ENCODE assay signal across 24 mouse cellular contexts in genomic region chr2:105038879-105039278, GRCm38 (mm10). TPM values are rescaled to one million over a fixed set of nuclear protein-coding genes. Genes with fewer than 3 reads are reported as not detected.
DNase-seq lines count a peak whose midpoint lies in the region; ATAC-seq and TF ChIP-seq lines count a peak whose summit lies in the region.
"Had no signal": no experiment of that assay in that cellular context is flagged by ENCODE, and none has a peak within 500 bp of the region (broad histone marks: within the 10 kb centered on the region; RNA-seq: fewer than 3 reads in every experiment).

No protein-coding gene starts in this region.

- no peaks in the 10 kb centered on the region for H3K4me1 ChIP-seq in heart, embryonic 11.5 days (ENCODE audit: control insufficient read depth, insufficient read depth, low read length)
- peaks cover 13% of the 10 kb centered on the region; the same call in 1 of the 2 replicates for H3K4me1 ChIP-seq in G1E (ENCODE audit: insufficient read depth, low read depth, low read length)
- no peaks in the 10 kb centered on the region for H3K4me1 ChIP-seq in liver, postnatal 0 days (ENCODE audit: insufficient read depth)
- H3K4me1 ChIP-seq: embryonic facial prominence, embryonic 12.5 days; forebrain, embryonic 15.5 days; hindbrain, embryonic 15.5 days had no signal

- no peak for ATAC-seq in heart, embryonic 11.5 days (replicated peaks; ENCODE audit: insufficient number of reproducible peaks, low FRiP score, low TSS enrichment)
- ATAC-seq in G1E (ENCODE audit: extremely low read depth, insufficient number of reproducible peaks, low FRiP score, poor library complexity, severe bottlenecking) = peak; percentile 58
- peak; percentile 91 for ATAC-seq in erythroblast, adult 5-6 weeks (replicated peaks; ENCODE audit: low FRiP score, poor library complexity, severe bottlenecking)
- ATAC-seq in liver, postnatal 0 days = no peak
- ATAC-seq: forebrain, embryonic 15.5 days had no signal

- no peaks in the 10 kb centered on the region for H3K9me3 ChIP-seq in heart, embryonic 11.5 days (replicated peaks; ENCODE audit: control insufficient read depth, low read length)
- no peaks in the 10 kb centered on the region for H3K9me3 ChIP-seq in G1E (replicated peaks)
- no peaks in the 10 kb centered on the region for H3K9me3 ChIP-seq in liver, postnatal 0 days (ENCODE audit: low read length)
- H3K9me3 ChIP-seq: embryonic facial prominence, embryonic 12.5 days; forebrain, embryonic 15.5 days; heart, embryonic 12.5 days; hindbrain, embryonic 15.5 days had no signal

- no peaks in the 10 kb centered on the region for H3K36me3 ChIP-seq in heart, embryonic 11.5 days (ENCODE audit: control insufficient read depth, insufficient read depth, low read length)
- H3K36me3 ChIP-seq in G1E (replicated peaks) = no peaks in the 10 kb centered on the region
- no peaks in the 10 kb centered on the region for H3K36me3 ChIP-seq in liver, postnatal 0 days (replicated peaks; ENCODE audit: insufficient read depth, low read length)
- H3K36me3 ChIP-seq: embryonic facial prominence, embryonic 12.5 days; forebrain, embryonic 15.5 days; heart, embryonic 12.5 days; hindbrain, embryonic 15.5 days had no signal

- 85% methylated on average over 5 of the region's 5 CpGs for WGBS in heart, embryonic 11.5 days (ENCODE audit: insufficient replicate concordance)
- 80% methylated on average over 5 of the region's 5 CpGs for WGBS in liver, postnatal 0 days (ENCODE audit: insufficient replicate concordance)

- H3K4me2 ChIP-seq in heart, embryonic 11.5 days = no peak overlapping the region
- H3K4me2 ChIP-seq in liver, postnatal 0 days (ENCODE audit: low read depth, low read length) = no peak overlapping the region
- H3K4me2 ChIP-seq: embryonic facial prominence, embryonic 12.5 days; forebrain, embryonic 15.5 days; heart, embryonic 12.5 days; hindbrain, embryonic 15.5 days had no signal

- TF ChIP-seq EP300 in liver, postnatal 0 days (IDR thresholded peaks at IDR 0.05; ENCODE audit: low read depth) = peak; percentile 58; the same call in 1 of the 2 replicates

- H3K27me3 ChIP-seq in heart, embryonic 11.5 days (ENCODE audit: control insufficient read depth, insufficient read depth, low read length) = no peaks in the 10 kb centered on the region
- H3K27me3 ChIP-seq in G1E (ENCODE audit: insufficient read depth, low read length) = peaks cover 10% of the 10 kb centered on the region
- H3K27me3 ChIP-seq in liver, postnatal 0 days (ENCODE audit: insufficient read depth, low read length) = no peaks in the 10 kb centered on the region
- H3K27me3 ChIP-seq: embryonic facial prominence, embryonic 12.5 days; forebrain, embryonic 15.5 days; heart, embryonic 12.5 days; hindbrain, embryonic 15.5 days had no signal

- no peak for TF ChIP-seq CTCF in G1E (IDR thresholded peaks at IDR 0.05; ENCODE audit: low read depth, low read length)
- TF ChIP-seq CTCF in liver, postnatal 0 days (IDR thresholded peaks at IDR 0.05; ENCODE audit: low read depth) = no peak

- DNase-seq in heart, adult 11 months = peak; percentile 74
- no peak for DNase-seq in G1E (ENCODE audit: low spot score)
- DNase-seq in liver, postnatal 0 days = no peak
- no peak for DNase-seq in ovary, postnatal 14 days (ENCODE audit: low spot score)
- no peak for DNase-seq in right cerebral cortex, adult 2 months (ENCODE audit: low spot score in 2 of 2)
- DNase-seq in ovary, postnatal 10 days (ENCODE audit: low spot score) = no peak
- DNase-seq: adrenal gland, postnatal 10 days; cerebellum, adult 11-12 months; cerebellum, adult 9-10 months; cerebellum, postnatal 25 days; gastrocnemius, postnatal 36 days; heart, adult 18-20 months; heart, postnatal 36 days had no signal

- no peak overlapping the region for H3K9ac ChIP-seq in heart, embryonic 11.5 days (ENCODE audit: low read depth, low read length)
- no peak overlapping the region for H3K9ac ChIP-seq in liver, postnatal 0 days (replicated peaks)
- H3K9ac ChIP-seq: embryonic facial prominence, embryonic 12.5 days; forebrain, embryonic 15.5 days; heart, embryonic 12.5 days; hindbrain, embryonic 15.5 days had no signal

- no peak overlapping the region for H3K27ac ChIP-seq in heart, embryonic 11.5 days (ENCODE audit: low read depth, low read length)
- no peak overlapping the region for H3K27ac ChIP-seq in liver, postnatal 0 days (ENCODE audit: low read depth)
- H3K27ac ChIP-seq: embryonic facial prominence, embryonic 12.5 days; forebrain, embryonic 15.5 days; hindbrain, embryonic 15.5 days had no signal

- H3K4me3 ChIP-seq in heart, embryonic 11.5 days (ENCODE audit: low read depth, low read length) = no peak overlapping the region
- no peak overlapping the region for H3K4me3 ChIP-seq in G1E (ENCODE audit: low read depth, low read length)
- no peak overlapping the region for H3K4me3 ChIP-seq in liver, postnatal 0 days (ENCODE audit: low read depth, low read length)
- H3K4me3 ChIP-seq: embryonic facial prominence, embryonic 12.5 days; forebrain, embryonic 15.5 days; heart, embryonic 12.5 days; hindbrain, embryonic 15.5 days had no signal

RNA-seq across cellular contexts. Expression of gene Eif3m, which starts 22.0 kb away (rescaled TPM):
- polyA plus RNA-seq in heart, embryonic 11.5 days (2014; fragmentation: Nextera tagmentation; extraction: Ambion mirVana) = 238 and 240 TPM in 2 replicates
- total RNA-seq in G1E (2014; fragmentation: Nextera tagmentation) (196 and 229 TPM in 2 replicates), G1E (2017) (309 and 312 TPM in 2 replicates)
- 7.3 and 10.2 TPM in 2 replicates for polyA plus RNA-seq in G1E (2012)
- total RNA-seq in erythroblast, adult 5-6 weeks (2015; ENCODE audit: low replicate concordance) = 113 and 128 TPM in 2 replicates
- 52.7 and 64.4 TPM in 2 replicates for total RNA-seq in erythroblast, adult 5-6 weeks (2017; ENCODE audit: low replicate concordance)
- polyA plus RNA-seq in liver, postnatal 0 days (2015; fragmentation: Nextera tagmentation; extraction: Ambion mirVana) = 126 and 128 TPM in 2 replicates

RNA-seq across cellular contexts. Expression of gene Gm11060, which starts 52.9 kb away (rescaled TPM):
- polyA plus RNA-seq in heart, embryonic 11.5 days (2014; fragmentation: Nextera tagmentation; extraction: Ambion mirVana) = not detected in 2 replicates
- total RNA-seq in G1E (2014; fragmentation: Nextera tagmentation) = not detected in 2 replicates
- not detected in 2 replicates for total RNA-seq in G1E (2017)
- not detected in 2 replicates for polyA plus RNA-seq in G1E (2012)
- total RNA-seq in erythroblast, adult 5-6 weeks (2015; ENCODE audit: low replicate concordance) = not detected in 2 replicates
- total RNA-seq in erythroblast, adult 5-6 weeks (2017; ENCODE audit: low replicate concordance) = not detected in 2 replicates
- not detected in 2 replicates for polyA plus RNA-seq in liver, postnatal 0 days (2015; fragmentation: Nextera tagmentation; extraction: Ambion mirVana)
- total RNA-seq: adrenal gland, postnatal 10 days; gastrocnemius, adult 8-10 months; gastrocnemius, postnatal 36 days; heart, adult 18-20 months; heart, postnatal 36 days had no signal
- polyA plus RNA-seq: C2C12; cortical plate, adult 2 months; embryonic facial prominence, embryonic 12.5 days; forebrain, embryonic 15.5 days; heart, embryonic 12.5 days; heart, embryonic 16.5 days; hindbrain, embryonic 11.5 days; hindbrain, embryonic 15.5 days had no signal

Comparison
In these comparisons a context has a peak if more than half of its experiments do, and no peak if none do; other contexts are left out.
1. ATAC-seq: peak in G1E (single experiment) and erythroblast, adult 5-6 weeks (single experiment); none in heart, embryonic 11.5 days (single experiment) and liver, postnatal 0 days (single experiment).
2. RNA of gene Eif3m, which starts 22.0 kb away (polyA plus RNA-seq): 238 to 240 TPM in heart, embryonic 11.5 days and 126 to 128 TPM in liver, postnatal 0 days; 7.3 to 10.2 TPM in G1E; every median in the first group is over 10 times any median in the second.